9 mouse cellular contexts compared by ENCODE assay signal in the genomic region with DNA sequence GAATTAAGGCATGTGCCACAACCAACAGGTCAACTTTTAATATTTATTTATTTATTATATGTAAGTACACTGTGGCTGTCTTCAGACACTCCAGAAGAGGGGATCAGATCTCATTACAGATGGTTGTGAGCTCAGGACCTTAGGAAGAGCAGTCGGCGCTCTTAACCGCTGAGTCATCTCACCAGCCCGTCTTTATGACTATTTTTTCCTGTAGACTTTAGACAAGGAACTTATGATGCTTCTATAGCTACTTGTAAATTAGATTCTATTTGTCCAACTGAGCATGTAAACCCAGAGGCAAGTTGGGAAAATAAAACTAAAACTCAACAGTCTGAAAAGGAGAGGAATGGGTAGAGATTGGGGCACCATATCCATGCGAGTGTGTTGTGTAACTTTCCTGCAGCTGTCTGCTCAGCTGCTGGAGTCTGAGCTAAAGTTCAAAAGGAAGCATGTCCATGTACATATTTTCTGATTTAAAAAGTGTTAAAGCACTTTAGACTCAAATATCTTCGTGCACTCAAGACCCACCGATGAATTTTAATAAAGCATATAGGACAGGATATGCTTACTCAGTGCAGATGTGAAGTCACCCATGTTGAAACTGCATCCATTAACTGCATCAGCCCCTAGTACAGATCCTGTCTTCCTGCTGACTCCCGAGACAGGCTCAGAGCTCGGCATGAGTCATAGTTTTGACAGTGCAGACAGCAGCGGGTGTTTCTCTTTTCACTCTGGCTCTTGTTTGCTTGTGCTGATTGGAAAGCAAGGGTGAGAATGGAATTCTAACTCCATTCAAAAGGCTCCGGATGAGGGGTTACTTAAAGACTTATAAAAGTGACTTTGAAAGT.
DNase-seq lines count a peak whose midpoint lies in the region; ATAC-seq and TF ChIP-seq lines count a peak whose summit lies in the region.
"Had no signal": no experiment of that assay in that cellular context is flagged by ENCODE, and none has a peak within 500 bp of the region (broad histone marks: within the 10 kb centered on the region; RNA-seq: fewer than 3 reads in every experiment).

No protein-coding gene starts in this region.

- 59% methylated on average over 11 of the region's 11 CpGs for WGBS in heart, embryonic 12.5 days
- 69% methylated on average over 11 of the region's 11 CpGs for WGBS in intestine, embryonic 15.5 days
- WGBS in thymus, adult 2 months = 50% methylated on average over 11 of the region's 11 CpGs
- WGBS in liver, postnatal 0 days (ENCODE audit: insufficient replicate concordance) = 44% methylated on average over 11 of the region's 11 CpGs
- 77% methylated on average over 11 of the region's 11 CpGs for WGBS in midbrain, embryonic 13.5 days

- in situ Hi-C loops in Patski (cut with MboI; ENCODE audit: low pct_unique_long_range_greater_than_20kb) = loop anchor here (5.0 kb wide), 1 partner anchor 62 kb away; no protein-coding TSS in a partner anchor

- ATAC-seq in heart, embryonic 12.5 days (ENCODE audit: insufficient number of reproducible peaks, low FRiP score) = no peak
- ATAC-seq in Patski = peak; percentile 54
- ATAC-seq in intestine, embryonic 15.5 days = peak; percentile 66
- no peak for ATAC-seq in liver, postnatal 0 days
- no peak for ATAC-seq in midbrain, embryonic 13.5 days

- no peaks in the 10 kb centered on the region for H3K27me3 ChIP-seq in heart, embryonic 12.5 days (replicated peaks)
- no peaks in the 10 kb centered on the region for H3K27me3 ChIP-seq in Patski
- no peaks in the 10 kb centered on the region for H3K27me3 ChIP-seq in intestine, embryonic 15.5 days (replicated peaks)
- H3K27me3 ChIP-seq in thymus, adult 2 months (ENCODE audit: control insufficient read depth, insufficient read depth, low read length) = no peaks in the 10 kb centered on the region
- H3K27me3 ChIP-seq in liver, postnatal 0 days (ENCODE audit: insufficient read depth, low read length) = no peaks in the 10 kb centered on the region
- H3K27me3 ChIP-seq in midbrain, embryonic 13.5 days = no peaks in the 10 kb centered on the region
- H3K27me3 ChIP-seq: lung, embryonic 15.5 days had no signal

- TF ChIP-seq CTCF in Patski (IDR thresholded peaks at IDR 0.05) = no peak
- TF ChIP-seq CTCF in thymus, adult 2 months (IDR thresholded peaks at IDR 0.05; ENCODE audit: borderline replicate concordance, control insufficient read depth, extremely low read depth, insufficient read depth, low read length, poor library complexity) = no peak
- no peak for TF ChIP-seq CTCF in liver, postnatal 0 days (IDR thresholded peaks at IDR 0.05; ENCODE audit: low read depth)

- H3K9ac ChIP-seq in heart, embryonic 12.5 days = no peak overlapping the region
- H3K9ac ChIP-seq in intestine, embryonic 15.5 days = no peak overlapping the region
- no peak overlapping the region for H3K9ac ChIP-seq in liver, postnatal 0 days (replicated peaks)
- no peak overlapping the region for H3K9ac ChIP-seq in midbrain, embryonic 13.5 days (replicated peaks)
- H3K9ac ChIP-seq: lung, embryonic 15.5 days had no signal

- TF ChIP-seq EP300 in liver, postnatal 0 days (IDR thresholded peaks at IDR 0.05; ENCODE audit: low read depth) = no peak

- CTCF ChIA-PET in Patski (lab: Charles Lee) = no interaction called here

- POLR2A ChIA-PET in Patski (lab: Charles Lee) = interaction anchor here (1.2 kb wide), 1 partner anchor 23 kb away, joined by 3 read pairs; no protein-coding TSS in a partner anchor

- no peak overlapping the region for H3K4me2 ChIP-seq in heart, embryonic 12.5 days
- H3K4me2 ChIP-seq in intestine, embryonic 15.5 days (replicated peaks) = no peak overlapping the region
- H3K4me2 ChIP-seq in liver, postnatal 0 days (ENCODE audit: low read depth, low read length) = no peak overlapping the region
- H3K4me2 ChIP-seq in midbrain, embryonic 13.5 days (replicated peaks) = no peak overlapping the region
- H3K4me2 ChIP-seq: lung, embryonic 15.5 days had no signal

- H3K4me1 ChIP-seq in heart, embryonic 12.5 days (replicated peaks) = no peaks in the 10 kb centered on the region
- no peaks in the 10 kb centered on the region for H3K4me1 ChIP-seq in intestine, embryonic 15.5 days (replicated peaks)
- no peaks in the 10 kb centered on the region for H3K4me1 ChIP-seq in thymus, adult 2 months (replicated peaks; ENCODE audit: control insufficient read depth, insufficient read depth, low read length)
- no peaks in the 10 kb centered on the region for H3K4me1 ChIP-seq in liver, postnatal 0 days (ENCODE audit: insufficient read depth)
- H3K4me1 ChIP-seq in midbrain, embryonic 13.5 days (replicated peaks) = no peaks in the 10 kb centered on the region
- H3K4me1 ChIP-seq: lung, embryonic 15.5 days had no signal

- no peak for TF ChIP-seq POLR2A in thymus, adult 2 months (IDR thresholded peaks at IDR 0.05; ENCODE audit: control insufficient read depth, extremely low read depth, insufficient read depth, low read length, poor library complexity)

- peak; percentile 28 for DNase-seq in heart, adult 8-10 months (ENCODE audit: low spot score)
- peak; percentile 64 for DNase-seq in 3134 (ENCODE audit: extremely low read depth, insufficient read length, low spot score)
- DNase-seq in Patski (ENCODE audit: low read depth, low spot score) = peak; percentile 31
- no peak for DNase-seq in thymus, adult 2 months
- DNase-seq in liver, postnatal 0 days = no peak

- no peaks in the 10 kb centered on the region for H3K9me3 ChIP-seq in heart, embryonic 12.5 days (replicated peaks)
- no peaks in the 10 kb centered on the region for H3K9me3 ChIP-seq in intestine, embryonic 15.5 days
- no peaks in the 10 kb centered on the region for H3K9me3 ChIP-seq in liver, postnatal 0 days (ENCODE audit: low read length)
- no peaks in the 10 kb centered on the region for H3K9me3 ChIP-seq in midbrain, embryonic 13.5 days
- H3K9me3 ChIP-seq: lung, embryonic 15.5 days had no signal

- no peaks in the 10 kb centered on the region for H3K36me3 ChIP-seq in heart, embryonic 12.5 days
- H3K36me3 ChIP-seq in intestine, embryonic 15.5 days = no peaks in the 10 kb centered on the region
- H3K36me3 ChIP-seq in thymus, adult 2 months (ENCODE audit: control insufficient read depth, insufficient read depth, low read length) = no peaks in the 10 kb centered on the region
- H3K36me3 ChIP-seq in liver, postnatal 0 days (replicated peaks; ENCODE audit: insufficient read depth, low read length) = no peaks in the 10 kb centered on the region
- H3K36me3 ChIP-seq in midbrain, embryonic 13.5 days = no peaks in the 10 kb centered on the region
- H3K36me3 ChIP-seq: lung, embryonic 15.5 days had no signal

- no peak overlapping the region for H3K27ac ChIP-seq in heart, embryonic 12.5 days (ENCODE audit: poor library complexity, severe bottlenecking)
- H3K27ac ChIP-seq in intestine, embryonic 15.5 days = no peak overlapping the region
- no peak overlapping the region for H3K27ac ChIP-seq in thymus, adult 2 months (ENCODE audit: control insufficient read depth, insufficient read depth, low read length)
- H3K27ac ChIP-seq in liver, postnatal 0 days (ENCODE audit: low read depth) = no peak overlapping the region
- no peak overlapping the region for H3K27ac ChIP-seq in midbrain, embryonic 13.5 days
- H3K27ac ChIP-seq: lung, embryonic 15.5 days had no signal

- H3K4me3 ChIP-seq in heart, embryonic 12.5 days = no peak overlapping the region
- H3K4me3 ChIP-seq in intestine, embryonic 15.5 days (replicated peaks) = no peak overlapping the region
- no peak overlapping the region for H3K4me3 ChIP-seq in thymus, adult 2 months (ENCODE audit: control insufficient read depth, insufficient read depth, low read length)
- H3K4me3 ChIP-seq in liver, postnatal 0 days (ENCODE audit: low read depth, low read length) = no peak overlapping the region
- H3K4me3 ChIP-seq in midbrain, embryonic 13.5 days (replicated peaks) = no peak overlapping the region
- H3K4me3 ChIP-seq: lung, embryonic 15.5 days had no signal

Comparison
In these comparisons a context has a peak if more than half of its experiments do, and no peak if none do; other contexts are left out.
1. DNase-seq: peak in heart, adult 8-10 months (single experiment), 3134 (single experiment) and Patski (single experiment); none in thymus, adult 2 months (single experiment) and liver, postnatal 0 days (single experiment).
2. ATAC-seq: peak in Patski (single experiment) and intestine, embryonic 15.5 days (single experiment); none in heart, embryonic 12.5 days (single experiment), liver, postnatal 0 days (single experiment) and midbrain, embryonic 13.5 days (single experiment).